Mouse (Mus musculus) frontal cortex, adult (tissue): ENCODE data around the gene Upp1.
"Not testable (repeated sequence)": the region's sequence is repeated elsewhere in the genome, so short reads cannot be mapped to it uniquely, and the experiment has no call there.

Experiments used
- ATAC-seq: cut with Nextera tagmentation; 2 replicates; pipeline ENCODE4 v1.9.2; 2017; ENCODE audit warnings: mild to moderate bottlenecking, moderate library complexity, mixed read lengths; ENCODE audit not compliant: low TSS enrichment

Gene Upp1

GRCm38 (mm10) chr11:9150403-9150802, 32.5 kb downstream of the Upp1 start:
- not testable (repeated sequence) for ATAC-seq

GRCm38 (mm10) chr11:9159953-9160352, 42.0 kb downstream of the Upp1 start:
- no peak for ATAC-seq

- no peak for ATAC-seq
Measured at GRCm38 (mm10) chr11:9167331-9167730, 49.4 kb downstream of the Upp1 start.

GRCm38 (mm10) chr11:9181477-9181876, 63.6 kb downstream of the Upp1 start:
- ATAC-seq: no peak
